Mouse (Mus musculus): Measurements from ENCODE around the gene Zfp446. TPM values are rescaled to one million over a fixed set of nuclear protein-coding genes. Genes with fewer than 3 reads are reported as not detected.

The Zfp446 gene
- polyA plus RNA-seq, 1 experiment = 0.20 TPM

- Histone ChIP-seq H3K36me3 (ENCODE audit: control insufficient read depth) (no peaks in the 10 kb centered on the region), H3K9me3 (ENCODE audit: control insufficient read depth, low read length) (no peaks in the 10 kb centered on the region), H3K27me3 (ENCODE audit: control insufficient read depth) (peaks cover 6% of the 10 kb centered on the region), H3K4me3 (replicated peaks) (no peak within 1 kb of the TSS), H3K4me1 (ENCODE audit: control insufficient read depth) (no peaks in the 10 kb centered on the region)
- TF ChIP-seq TAL1 (IDR thresholded peaks at IDR 0.05; ENCODE audit: low read length) (no peak), GATA1 (IDR thresholded peaks at IDR 0.05; ENCODE audit: low read length) (no peak)
Observed at GRCm38 (mm10) chr7:12998851-12999250, 21.2 kb downstream of the Zfp446 start, which contains the start of gene Trim28. Gene Trim28, plus strand, starts transcription at chr7:12999114.

DNA sequence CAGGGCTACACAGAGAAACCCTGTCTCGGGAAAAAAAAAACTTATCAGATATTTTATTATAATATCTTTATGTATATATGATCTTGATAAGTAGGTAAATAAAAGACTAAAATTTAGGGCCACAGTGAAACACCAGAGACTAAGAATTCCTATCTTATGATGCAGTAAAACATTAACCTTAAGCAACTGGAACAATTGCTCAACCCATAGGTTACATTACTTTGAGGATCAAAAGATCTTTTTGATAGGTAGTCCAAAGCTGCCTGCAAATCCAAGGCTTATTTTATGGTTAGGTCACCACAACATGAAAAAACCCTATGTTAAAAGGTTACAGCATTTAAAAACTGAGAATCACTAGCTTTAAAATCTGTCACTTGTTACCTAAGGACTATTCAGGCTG lies 23.9 kb downstream of the Zfp446 start:
- TF ChIP-seq TAL1 (IDR thresholded peaks at IDR 0.05; ENCODE audit: low read length) (no peak), GATA1 (IDR thresholded peaks at IDR 0.05; ENCODE audit: low read length) (no peak)
- peaks cover 3% of the 10 kb centered on the region for H3K27me3 ChIP-seq (ENCODE audit: control insufficient read depth)
- peaks cover 22% of the 10 kb centered on the region for H3K36me3 ChIP-seq (ENCODE audit: control insufficient read depth)
- H3K9me3 ChIP-seq (ENCODE audit: control insufficient read depth, low read length) = no peaks in the 10 kb centered on the region
- H3K4me1 ChIP-seq (ENCODE audit: control insufficient read depth) = peaks cover 5% of the 10 kb centered on the region; the same call in 1 of the 2 replicates
- no peak overlapping the region for H3K4me3 ChIP-seq (replicated peaks)

DNA sequence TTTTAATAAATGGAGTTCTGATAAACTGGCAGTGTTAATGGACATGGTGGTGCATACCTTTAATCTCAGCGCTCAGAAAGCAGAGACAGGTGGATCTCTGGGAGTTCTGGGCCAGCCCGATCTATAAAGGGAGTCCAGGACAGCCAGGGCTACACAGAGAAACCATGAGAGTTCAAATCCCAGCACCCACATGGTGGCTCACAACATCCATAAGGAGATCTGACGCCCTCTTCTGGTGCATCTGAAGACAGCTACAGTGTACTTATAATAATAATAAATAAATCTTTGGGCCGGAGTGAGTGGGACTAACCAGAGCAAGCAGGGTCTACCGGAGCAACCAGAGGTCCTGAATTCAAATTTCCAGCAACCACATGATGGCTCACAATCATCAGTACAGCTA lies 25.7 kb downstream of the Zfp446 start:
- no peak for TF ChIP-seq GATA1 (IDR thresholded peaks at IDR 0.05; ENCODE audit: low read length)
- TF ChIP-seq TAL1 (IDR thresholded peaks at IDR 0.05; ENCODE audit: low read length) = no peak
- Histone ChIP-seq H3K9me3 (ENCODE audit: control insufficient read depth, low read length) (peaks cover 13% of the 10 kb centered on the region), H3K36me3 (ENCODE audit: control insufficient read depth) (peaks cover 40% of the 10 kb centered on the region), H3K27me3 (ENCODE audit: control insufficient read depth) (no peaks in the 10 kb centered on the region), H3K4me3 (replicated peaks) (no peak overlapping the region), H3K4me1 (ENCODE audit: control insufficient read depth) (peaks cover 14% of the 10 kb centered on the region)

DNA sequence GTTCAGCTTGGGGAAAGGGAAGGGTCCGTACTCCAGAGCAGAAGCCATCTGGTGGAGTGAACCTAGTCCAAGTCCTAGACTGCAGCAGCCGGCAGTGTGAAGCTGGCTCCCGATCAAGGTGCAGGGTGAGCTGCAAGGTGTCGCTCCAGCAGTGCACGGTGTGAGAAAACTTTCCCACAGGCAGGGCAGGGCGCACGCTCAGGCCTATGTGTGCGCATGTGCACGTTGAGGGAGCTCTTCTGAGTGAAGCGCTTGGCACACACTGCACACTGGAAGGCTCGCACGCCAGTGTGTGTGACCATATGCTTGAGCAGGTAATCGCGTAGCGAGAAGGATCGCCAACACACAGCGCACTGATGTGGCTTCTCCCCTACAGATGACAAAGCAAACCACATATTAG lies 28.4 kb downstream of the Zfp446 start:
- peaks cover 41% of the 10 kb centered on the region for H3K36me3 ChIP-seq (ENCODE audit: control insufficient read depth)
- H3K4me3 ChIP-seq (replicated peaks) = no peak overlapping the region
- H3K4me1 ChIP-seq (ENCODE audit: control insufficient read depth) = peaks cover 35% of the 10 kb centered on the region
- no peaks in the 10 kb centered on the region for H3K27me3 ChIP-seq (ENCODE audit: control insufficient read depth)
- H3K9me3 ChIP-seq (ENCODE audit: control insufficient read depth, low read length) = peaks cover 13% of the 10 kb centered on the region
- TF ChIP-seq TAL1 (IDR thresholded peaks at IDR 0.05; ENCODE audit: low read length) (no peak), GATA1 (IDR thresholded peaks at IDR 0.05; ENCODE audit: low read length) (no peak)

DNA sequence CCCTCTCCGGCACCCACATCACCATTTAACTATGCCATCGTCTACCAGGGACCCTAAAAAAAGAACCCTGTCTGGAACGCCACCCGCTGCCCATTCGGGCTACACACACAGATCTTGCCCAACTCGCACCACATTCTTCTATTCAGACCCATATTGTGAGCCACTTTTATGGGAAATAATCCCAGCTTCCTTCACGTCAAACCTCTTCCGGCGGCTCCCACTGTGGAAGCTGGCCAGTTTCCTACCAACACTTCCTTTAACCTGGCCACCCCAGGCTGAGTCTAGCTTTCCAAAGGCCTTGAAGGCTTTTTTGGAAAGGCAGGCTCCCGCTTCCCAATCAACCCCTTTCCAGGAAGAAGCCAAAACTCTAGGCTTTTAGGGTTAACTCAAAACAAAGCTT lies 28.9 kb downstream of the Zfp446 start:
- H3K4me1 ChIP-seq (ENCODE audit: control insufficient read depth) = peaks cover 35% of the 10 kb centered on the region
- H3K4me3 ChIP-seq (replicated peaks) = no peak overlapping the region
- no peaks in the 10 kb centered on the region for H3K27me3 ChIP-seq (ENCODE audit: control insufficient read depth)
- TF ChIP-seq GATA1 (IDR thresholded peaks at IDR 0.05; ENCODE audit: low read length) = no peak
- TF ChIP-seq TAL1 (IDR thresholded peaks at IDR 0.05; ENCODE audit: low read length) = no peak
- peaks cover 41% of the 10 kb centered on the region for H3K36me3 ChIP-seq (ENCODE audit: control insufficient read depth)
- peaks cover 13% of the 10 kb centered on the region for H3K9me3 ChIP-seq (ENCODE audit: control insufficient read depth, low read length)

DNA sequence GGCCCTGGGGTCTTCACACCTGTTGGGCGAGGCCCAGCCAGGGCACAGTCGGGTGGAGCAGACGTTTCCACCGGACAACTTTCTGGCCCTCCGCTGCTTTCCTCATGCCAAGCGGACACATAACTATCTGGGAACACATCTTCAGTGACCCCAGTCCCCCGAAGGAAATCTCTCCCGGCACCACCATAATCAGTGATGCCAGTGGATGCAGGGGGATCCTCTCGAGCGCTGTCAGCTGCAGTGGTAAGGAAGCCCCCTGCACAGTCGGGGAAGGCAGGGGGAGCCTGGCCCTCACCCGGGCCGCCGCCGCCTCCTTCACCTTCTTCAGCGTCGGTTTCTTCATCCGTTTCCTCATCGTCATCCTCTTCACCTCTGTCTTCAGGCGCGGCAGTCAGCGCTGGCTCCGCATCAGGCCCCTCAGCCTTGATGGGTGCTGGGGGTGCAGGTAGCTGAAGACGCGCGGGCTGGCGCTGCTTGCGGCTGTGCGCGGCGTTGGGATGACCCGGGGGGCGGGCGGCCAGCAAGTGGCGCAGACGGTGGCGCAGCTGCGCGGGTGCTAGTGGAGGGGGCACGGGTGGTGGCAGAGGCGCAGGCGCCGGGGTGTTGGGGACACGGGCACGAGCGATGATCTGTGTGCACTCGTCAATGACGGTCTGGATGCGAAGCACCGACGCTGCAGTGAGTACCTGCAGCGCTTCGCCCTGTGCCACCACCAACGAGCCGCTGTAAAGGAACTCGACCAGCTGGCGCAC lies 29.9 kb downstream of the Zfp446 start:
- Histone ChIP-seq H3K9me3 (ENCODE audit: control insufficient read depth, low read length) (peaks cover 13% of the 10 kb centered on the region), H3K4me3 (replicated peaks) (no peak overlapping the region), H3K4me1 (ENCODE audit: control insufficient read depth) (peaks cover 35% of the 10 kb centered on the region), H3K36me3 (ENCODE audit: control insufficient read depth) (peaks cover 41% of the 10 kb centered on the region), H3K27me3 (ENCODE audit: control insufficient read depth) (no peaks in the 10 kb centered on the region)
- TF ChIP-seq TAL1 (IDR thresholded peaks at IDR 0.05; ENCODE audit: low read length) = no peak
- no peak for TF ChIP-seq GATA1 (IDR thresholded peaks at IDR 0.05; ENCODE audit: low read length)

DNA sequence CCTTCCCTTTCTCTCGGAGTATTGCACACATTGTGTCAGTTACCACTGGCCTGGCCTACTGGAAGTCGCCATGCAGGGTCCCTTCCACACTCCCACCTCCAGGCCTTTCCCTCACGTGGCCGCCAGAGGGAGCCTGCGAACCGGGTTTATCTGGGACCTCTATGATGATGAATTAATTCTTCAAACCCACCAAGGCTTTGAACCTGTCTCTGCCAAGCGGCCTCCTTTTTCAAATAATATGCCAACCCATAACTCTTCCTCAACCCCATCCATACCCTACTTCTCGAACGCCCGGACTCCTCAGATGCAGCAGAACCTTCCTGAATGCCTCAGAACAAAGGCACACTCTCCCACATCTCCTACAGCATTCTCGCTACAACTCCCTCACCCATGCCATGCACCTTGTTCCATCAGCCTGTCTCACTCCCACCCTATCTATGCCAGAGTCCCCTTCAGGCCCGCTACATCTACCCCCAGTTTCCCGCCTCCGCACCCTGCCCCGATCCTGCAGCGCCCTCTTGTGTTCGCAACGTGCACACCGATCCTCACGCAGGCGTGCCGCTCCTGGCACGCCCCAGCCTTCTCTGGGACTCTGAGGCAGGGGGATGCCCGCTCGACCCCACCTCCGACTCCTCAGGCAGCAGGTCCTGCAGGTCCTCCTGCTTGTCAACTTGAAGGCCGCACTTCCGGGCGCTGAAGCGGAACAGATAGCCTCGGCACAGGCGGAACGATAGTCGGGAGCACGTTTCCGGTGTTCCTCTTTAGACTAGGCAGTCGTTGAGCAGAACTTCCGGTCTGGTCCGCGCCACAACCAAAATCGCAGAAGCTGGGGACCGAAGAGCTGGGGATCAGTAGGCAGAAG lies 31.7 kb downstream of the Zfp446 start:
- no peak for TF ChIP-seq TAL1 (IDR thresholded peaks at IDR 0.05; ENCODE audit: low read length)
- TF ChIP-seq GATA1 (IDR thresholded peaks at IDR 0.05; ENCODE audit: low read length) = no peak
- peak overlapping the region; percentile 93 for H3K4me3 ChIP-seq (replicated peaks)
- peaks cover 13% of the 10 kb centered on the region for H3K9me3 ChIP-seq (ENCODE audit: control insufficient read depth, low read length)
- peaks cover 38% of the 10 kb centered on the region for H3K36me3 ChIP-seq (ENCODE audit: control insufficient read depth)
- H3K27me3 ChIP-seq (ENCODE audit: control insufficient read depth) = no peaks in the 10 kb centered on the region
- H3K4me1 ChIP-seq (ENCODE audit: control insufficient read depth) = peaks cover 42% of the 10 kb centered on the region

- Histone ChIP-seq H3K4me1 (ENCODE audit: control insufficient read depth) (peaks cover 44% of the 10 kb centered on the region), H3K36me3 (ENCODE audit: control insufficient read depth) (peaks cover 31% of the 10 kb centered on the region)
- no peak for TF ChIP-seq GATA1 (IDR thresholded peaks at IDR 0.05; ENCODE audit: low read length)
Observed at GRCm38 (mm10) chr7:13010005-13010908, 32.6 kb downstream of the Zfp446 start, which contains the start of gene Zbtb45. Gene Zbtb45, minus strand, starts transcription at chr7:13010034.

More at GRCm38 (mm10) chr7:13010005-13010908, 32.6 kb downstream of the Zfp446 start, which contains the start of gene Zbtb45:
- Histone ChIP-seq H3K27me3 (ENCODE audit: control insufficient read depth) (no peaks in the 10 kb centered on the region), H3K4me3 (replicated peaks) (peak within 1 kb of the TSS; percentile 93), H3K9me3 (ENCODE audit: control insufficient read depth, low read length) (peaks cover 13% of the 10 kb centered on the region)
